8 mouse cellular contexts compared by ENCODE assay signal in the genomic region with DNA sequence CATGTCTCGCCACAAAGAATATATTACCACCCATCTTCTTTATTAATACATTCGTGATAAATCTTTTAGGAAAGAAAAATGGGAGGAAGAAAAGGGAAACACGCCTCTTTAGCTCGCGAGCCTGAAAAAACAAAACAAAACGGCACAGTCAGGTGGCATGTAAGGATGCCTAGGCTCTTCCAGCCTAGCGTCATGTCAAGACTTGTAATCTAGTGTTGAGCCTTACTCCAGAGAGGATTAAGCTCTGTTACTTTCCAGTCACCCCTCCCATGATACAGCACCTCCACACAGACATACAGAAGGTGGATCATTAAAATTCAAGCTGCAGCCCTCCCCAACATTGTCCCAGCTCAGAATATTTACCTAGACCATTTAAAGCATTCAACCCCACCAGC. TPM values are rescaled to one million over a fixed set of nuclear protein-coding genes. Genes with fewer than 3 reads are reported as not detected.
DNase-seq lines count a peak whose midpoint lies in the region; ATAC-seq and TF ChIP-seq lines count a peak whose summit lies in the region.

No protein-coding gene starts in this region.

- TF ChIP-seq RAD21 in CH12.LX (IDR thresholded peaks at IDR 0.05; ENCODE audit: low read depth, low read length), result no peak

- H3K4me2 ChIP-seq in CH12.LX (ENCODE audit: insufficient read depth, low read depth, poor library complexity, severe bottlenecking), result peak overlapping the region; percentile 45
- peak overlapping the region; percentile 98 for H3K4me2 ChIP-seq in forebrain, embryonic 13.5 days
- H3K4me2 ChIP-seq in liver, embryonic 14.5 days (ENCODE audit: low read depth), result peak overlapping the region; percentile 83

- H3K4me1 ChIP-seq in heart, adult 2 months (ENCODE audit: control insufficient read depth, insufficient read depth, low read length), result peaks cover 14% of the 10 kb centered on the region
- peaks cover 5 to 28% of the 10 kb centered on the region in 2 experiments; a peak in 3 of 4 replicates for H3K4me1 ChIP-seq in CH12.LX (ENCODE audit: control insufficient read depth in 1 of 2, insufficient read depth in 2 of 2)
- H3K4me1 ChIP-seq in forebrain, embryonic 13.5 days, result peaks cover 30% of the 10 kb centered on the region
- peaks cover 0 to 8% of the 10 kb centered on the region in 2 experiments; a peak in 3 of 4 replicates for H3K4me1 ChIP-seq in liver, embryonic 14.5 days (replicated peaks; ENCODE audit: control insufficient read depth in 2 of 2, insufficient read depth in 2 of 2, low read length in 1 of 2)

- no peak for TF ChIP-seq POLR2A in heart, adult 2 months (IDR thresholded peaks at IDR 0.05; ENCODE audit: insufficient read depth, low read depth, low read length)
- no peak for TF ChIP-seq POLR2A in CH12.LX (IDR thresholded peaks at IDR 0.05; ENCODE audit: low read depth, low read length)

- peak overlapping the region; percentile 85 for H3K4me3 ChIP-seq in heart, adult 2 months
- peak overlapping the region; percentile 64 to 69 (median 64) for H3K4me3 ChIP-seq in CH12.LX (replicated peaks in 1 of 3; ENCODE audit: low read depth in 2 of 3, low read length in 2 of 3, poor library complexity in 1 of 3)
- peak overlapping the region; percentile 83 for H3K4me3 ChIP-seq in forebrain, embryonic 13.5 days
- peak overlapping the region; percentile 48 to 66; a peak in 3 of 4 replicates for H3K4me3 ChIP-seq in liver, embryonic 14.5 days (ENCODE audit: insufficient read depth in 1 of 2, low read depth in 2 of 2, low read length in 2 of 2)

- DNase-seq in heart, adult 2 months, result no peak
- no peak for DNase-seq in heart, adult 9 months (ENCODE audit: low spot score in 2 of 2)
- no peak for DNase-seq in CH12.LX (ENCODE audit: extremely low read depth)
- DNase-seq in liver, embryonic 14.5 days (ENCODE audit: low read depth in 3 of 3, low spot score in 3 of 3), result no peak
- no peak for DNase-seq in c-Kit-positive CD71-positive TER-119-positive erythroid progenitor cells, embryonic 14.5 days (ENCODE audit: low spot score)
- no peak for DNase-seq in left cerebral cortex, postnatal 36 days (ENCODE audit: low spot score in 2 of 2)

- peak overlapping the region; percentile 96 for H3K9ac ChIP-seq in heart, adult 2 months (ENCODE audit: low read depth, low read length)
- H3K9ac ChIP-seq in CH12.LX (ENCODE audit: insufficient read depth, low read depth), result peak overlapping the region; percentile 58; the same call in 1 of the 2 replicates
- H3K9ac ChIP-seq in forebrain, embryonic 13.5 days, result peak overlapping the region; percentile 73
- H3K9ac ChIP-seq in liver, embryonic 14.5 days (replicated peaks), result no peak overlapping the region

- intact Hi-C loops in heart, adult 2 months (cut with DNase I), result loop anchor here (5.0 kb wide), 2 partner anchors 233 to 403 kb away; no protein-coding TSS in a partner anchor
- intact Hi-C loops in left cerebral cortex, postnatal 36 days (cut with DNase I), result loop anchor here (5.0 to 10.0 kb wide), 2 partner anchors 236 to 408 kb away; no protein-coding TSS in a partner anchor

- no peaks in the 10 kb centered on the region for H3K27me3 ChIP-seq in heart, adult 2 months (ENCODE audit: control insufficient read depth, insufficient read depth, low read length)
- H3K27me3 ChIP-seq in CH12.LX (replicated peaks), result no peaks in the 10 kb centered on the region
- peaks cover 10% of the 10 kb centered on the region; the same call in 1 of the 2 replicates for H3K27me3 ChIP-seq in forebrain, embryonic 13.5 days
- H3K27me3 ChIP-seq in liver, embryonic 14.5 days (ENCODE audit: control insufficient read depth, insufficient read depth, low read length), result peaks cover 36% of the 10 kb centered on the region

- WGBS in heart, adult 2 months, result 22% methylated on average over 7 of the region's 7 CpGs
- WGBS in forebrain, embryonic 13.5 days, result 5% methylated on average over 7 of the region's 7 CpGs
- WGBS in liver, embryonic 14.5 days (ENCODE audit: insufficient replicate concordance), result 12% methylated on average over 7 of the region's 7 CpGs

- no peak for TF ChIP-seq CTCF in heart, adult 2 months (IDR thresholded peaks at IDR 0.05)
- no peak for TF ChIP-seq CTCF in CH12.LX (conservative IDR thresholded peaks at IDR 0.05 in 1 of 2, IDR thresholded peaks at IDR 0.05 in 1 of 2; ENCODE audit: low read depth in 2 of 2, low read length in 2 of 2)
- no peak for TF ChIP-seq CTCF in liver, embryonic 14.5 days (IDR thresholded peaks at IDR 0.05; ENCODE audit: low read depth)

- in situ Hi-C loops in CH12.LX (cut with MboI; ENCODE audit: low pct_ligation_motif_present, low pct_unique_long_range_greater_than_20kb, low sequenced_read_pairs), result loop anchor here (5.0 kb wide), 2 partner anchors 168 to 238 kb away; no protein-coding TSS in a partner anchor

- ATAC-seq in forebrain, embryonic 13.5 days, result peak; percentile 11
- no peak for ATAC-seq in liver, embryonic 14.5 days (ENCODE audit: insufficient read depth)
- no peak for ATAC-seq in inflammation-experienced regulatory T-cells, adult 6 months

- no peak for TF ChIP-seq EP300 in heart, adult 2 months (IDR thresholded peaks at IDR 0.05; ENCODE audit: insufficient read depth, low read depth, low read length)
- no peak for TF ChIP-seq EP300 in CH12.LX (IDR thresholded peaks at IDR 0.05; ENCODE audit: low read length)
- TF ChIP-seq EP300 in liver, embryonic 14.5 days (IDR thresholded peaks at IDR 0.05; ENCODE audit: low read depth), result no peak

- peaks cover 5% of the 10 kb centered on the region for H3K36me3 ChIP-seq in heart, adult 2 months (ENCODE audit: control insufficient read depth, insufficient read depth, low read length)
- H3K36me3 ChIP-seq in CH12.LX (replicated peaks in 1 of 2; ENCODE audit: control insufficient read depth in 1 of 2, insufficient read depth in 1 of 2, low read length in 1 of 2), result peaks cover 0 to 6% of the 10 kb centered on the region in 2 experiments
- H3K36me3 ChIP-seq in forebrain, embryonic 13.5 days (ENCODE audit: poor library complexity, severe bottlenecking), result no peaks in the 10 kb centered on the region
- no peaks in the 10 kb centered on the region for H3K36me3 ChIP-seq in liver, embryonic 14.5 days (replicated peaks; ENCODE audit: control insufficient read depth, insufficient read depth, low read depth)

- H3K9me3 ChIP-seq in CH12.LX (replicated peaks; ENCODE audit: low read length), result no peaks in the 10 kb centered on the region
- H3K9me3 ChIP-seq in forebrain, embryonic 13.5 days (replicated peaks), result no peaks in the 10 kb centered on the region
- H3K9me3 ChIP-seq in liver, embryonic 14.5 days (ENCODE audit: control insufficient read depth, low read length), result no peaks in the 10 kb centered on the region

- dilution Hi-C loops in CH12.LX (cut with MboI; ENCODE audit: extremely low pct_ligation_motif_present, extremely low pct_unique_long_range_greater_than_20kb, low sequenced_read_pairs), result no loop called here

- peak overlapping the region; percentile 92 for H3K27ac ChIP-seq in heart, adult 2 months
- no peak overlapping the region for H3K27ac ChIP-seq in CH12.LX (ENCODE audit: insufficient read depth, low read depth)
- H3K27ac ChIP-seq in forebrain, embryonic 13.5 days, result no peak overlapping the region
- no peak overlapping the region for H3K27ac ChIP-seq in liver, embryonic 14.5 days

- peaks cover 11% of the 10 kb centered on the region for H3K79me2 ChIP-seq in heart, adult 2 months (replicated peaks; ENCODE audit: control insufficient read depth, insufficient read depth, low read length)
- peaks cover 40% of the 10 kb centered on the region for H3K79me2 ChIP-seq in CH12.LX (replicated peaks; ENCODE audit: control insufficient read depth, extremely low read depth, insufficient read depth, poor library complexity, severe bottlenecking)

TF ChIP-seq in CH12.LX, 34 proteins besides CTCF, POLR2A, EP300 and RAD21:
- TF ChIP-seq MXI1 (IDR thresholded peaks at IDR 0.05; ENCODE audit: low read depth, low read length), result 0 out of 2 replicates have a peak, but pooled peaks have one; percentile 2
- TF ChIP-seq RCOR1 (conservative IDR thresholded peaks at IDR 0.05; ENCODE audit: low read depth, low read length), result no peak
- TF ChIP-seq CHD1 (IDR thresholded peaks at IDR 0.05; ENCODE audit: low read depth, low read length), result peak; percentile 65; the same call in 1 of the 2 replicates
- no peak for TF ChIP-seq E2F4 (IDR thresholded peaks at IDR 0.05; ENCODE audit: insufficient replicate concordance, low read depth, low read length)
TF ChIP-seq in CH12.LX: peak in this region for 2.

RNA-seq across cellular contexts. Expression of a gene that starts 0.8 kb away (rescaled TPM):
- total RNA-seq in heart, adult 2 months (2021), result 10 to 100 TPM; 50.6 to 55.4 TPM
- 28.2 and 42.9 TPM in 2 replicates for polyA plus RNA-seq in heart, adult 2 months (2012; rRNA removed)
- 47.3 and 72.8 TPM in 2 replicates for total RNA-seq in CH12.LX (2012; rRNA removed)
- total RNA-seq in CH12.LX (2014; rRNA removed), result 14.1 and 15.2 TPM in 2 replicates
- polyA plus RNA-seq in CH12.LX (2012; ENCODE audit: insufficient read length, low read depth), result 21.9 and 26.3 TPM in 2 replicates
- polyA plus RNA-seq in forebrain, embryonic 13.5 days (2015; fragmentation: Nextera tagmentation; extraction: Ambion mirVana), result 3.6 and 3.8 TPM in 2 replicates
- polyA plus RNA-seq in liver, embryonic 14.5 days (2012; rRNA removed), result 0.77 and 0.95 TPM in 2 replicates
- polyA plus RNA-seq in liver, embryonic 14.5 days (2014; fragmentation: Nextera tagmentation; extraction: Ambion mirVana), result 0.47 and 0.74 TPM in 2 replicates
- 1 to 10 TPM; 4.9 to 8.3 (median 7.9) TPM for polyA plus RNA-seq in inflammation-experienced regulatory T-cells, adult 6 months (2017; shearing (Covaris generic))
- 10 to 100 TPM; 79.6 to 82.6 TPM for total RNA-seq in left cerebral cortex, postnatal 36 days (2021)

Comparison
In these comparisons a context has a peak if more than half of its experiments do, and no peak if none do; other contexts are left out.
1. H3K4me2 ChIP-seq: peak in every context shown above with its lines; median percentile 98 in forebrain, embryonic 13.5 days; 83 in liver, embryonic 14.5 days; 45 in CH12.LX.